Mouse (Mus musculus) right cerebral cortex, adult 18-20 months (tissue): Measurements from ENCODE around the gene Ccdc191.

Experiments
- DNase-seq: peaks from one replicate; pipeline ENCODE4 v3.0.0; 2022; ENCODE audit warnings: mixed read lengths

Ccdc191 gene

GRCm38 (mm10) chr16:43994623-43995022 is 105.0 kb downstream of the Ccdc191 start:
- DNase-seq, result no peak

GRCm38 (mm10) chr16:43999111-43999510 is 109.5 kb downstream of the Ccdc191 start:
- DNase-seq, result no peak

- no peak for DNase-seq
These were observed 109.9 kb downstream of the Ccdc191 start for GRCm38 (mm10) chr16:43999541-43999940.

GRCm38 (mm10) chr16:44002086-44002485 is 112.5 kb downstream of the Ccdc191 start:
- no peak for DNase-seq

- DNase-seq, result no peak
These were observed 121.4 kb downstream of the Ccdc191 start for GRCm38 (mm10) chr16:44011010-44011409.
